Mouse (Mus musculus): ENCODE results near the gene Osbpl9.

DNA sequence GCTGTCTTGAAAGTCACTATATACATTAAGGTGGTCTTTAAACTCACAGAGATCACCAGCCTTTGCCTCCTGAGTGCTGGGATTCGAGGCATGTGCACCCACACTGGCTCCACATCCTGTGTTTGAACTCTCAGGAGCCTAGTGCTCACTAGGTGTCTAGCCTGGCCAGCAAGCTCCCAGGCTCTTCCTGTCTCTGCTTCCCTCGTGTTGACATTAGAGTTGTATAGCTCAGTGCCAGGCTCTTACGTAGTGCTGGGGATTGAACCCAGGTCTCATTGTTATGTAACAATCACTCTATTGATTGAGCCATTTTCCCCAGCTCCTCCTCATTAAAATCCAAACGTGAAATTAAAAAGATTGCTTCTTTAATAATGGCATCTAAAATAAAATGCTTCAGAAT lies 182.8 kb downstream of the Osbpl9 start:
- no peak for TF ChIP-seq CTCF (IDR thresholded peaks at IDR 0.05; ENCODE audit: extremely low read depth, insufficient read depth, insufficient read length, insufficient replicate concordance)
- TF ChIP-seq POLR2A (IDR thresholded peaks at IDR 0.05; ENCODE audit: low read depth, low read length), result no peak

Measured in spleen, adult 2 months (tissue).